Mouse (Mus musculus) cerebellum, postnatal 25 days (tissue): Measurements from ENCODE around the gene Emg1.
"Not testable (repeated sequence)": the region's sequence is repeated elsewhere in the genome, so short reads cannot be mapped to it uniquely, and the experiment has no call there.

ENCODE experiments used
- DNase-seq, 2 experiments: peaks; one replicate each; pipeline ENCODE4 v3.0.0; 2021; ENCODE audit warnings: mixed read lengths in 2 of 2

Gene Emg1

GRCm38 (mm10) chr6:124706061-124706627 lies 5.8 kb downstream of the Emg1 start:
- no peak for DNase-seq

- DNase-seq: no peak
Measured at GRCm38 (mm10) chr6:124704417-124704816, 7.6 kb downstream of the Emg1 start.

DNA sequence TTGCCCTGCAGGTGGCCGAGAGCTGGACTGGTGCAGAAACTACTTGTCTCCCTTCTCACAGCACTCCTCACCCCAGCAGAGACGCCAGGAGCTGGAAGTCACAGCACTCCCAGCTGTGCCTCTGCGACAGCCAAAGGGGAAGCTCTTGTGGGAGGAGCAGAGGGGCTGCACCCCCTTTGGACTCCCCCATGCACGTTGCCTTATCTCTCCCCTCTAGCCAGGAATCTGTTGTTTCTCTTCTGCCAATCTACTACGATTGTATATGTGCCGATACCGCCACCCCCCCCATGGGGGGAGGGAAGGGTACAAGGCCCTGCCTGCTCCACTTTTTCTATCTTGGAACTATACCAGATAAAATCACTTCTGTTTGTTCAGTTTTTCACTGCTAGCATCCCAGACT lies 8.2 kb downstream of the Emg1 start:
- DNase-seq: no peak

DNA sequence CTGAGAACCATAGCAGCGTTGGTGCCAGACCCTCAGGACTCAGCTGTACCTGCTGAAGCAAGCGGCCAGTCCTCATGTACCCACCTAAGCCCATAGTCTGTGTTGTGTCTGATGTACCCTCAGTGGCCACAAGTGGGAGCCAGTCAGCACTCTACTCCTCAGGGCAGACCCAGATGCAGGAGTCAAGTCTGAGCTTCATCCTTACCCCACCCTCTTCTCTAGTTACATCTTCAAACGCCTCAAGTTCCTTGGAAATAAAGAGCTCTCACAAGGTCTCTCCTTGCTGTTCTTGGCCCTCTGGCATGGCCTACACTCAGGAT lies 9.2 kb downstream of the Emg1 start:
- DNase-seq: peak; percentile 76 to 84

GRCm38 (mm10) chr6:124702102-124702783 lies 9.7 kb downstream of the Emg1 start:
- no peak for DNase-seq

- DNase-seq: no peak
Measured at GRCm38 (mm10) chr6:124701338-124701737, 10.6 kb downstream of the Emg1 start.

DNA sequence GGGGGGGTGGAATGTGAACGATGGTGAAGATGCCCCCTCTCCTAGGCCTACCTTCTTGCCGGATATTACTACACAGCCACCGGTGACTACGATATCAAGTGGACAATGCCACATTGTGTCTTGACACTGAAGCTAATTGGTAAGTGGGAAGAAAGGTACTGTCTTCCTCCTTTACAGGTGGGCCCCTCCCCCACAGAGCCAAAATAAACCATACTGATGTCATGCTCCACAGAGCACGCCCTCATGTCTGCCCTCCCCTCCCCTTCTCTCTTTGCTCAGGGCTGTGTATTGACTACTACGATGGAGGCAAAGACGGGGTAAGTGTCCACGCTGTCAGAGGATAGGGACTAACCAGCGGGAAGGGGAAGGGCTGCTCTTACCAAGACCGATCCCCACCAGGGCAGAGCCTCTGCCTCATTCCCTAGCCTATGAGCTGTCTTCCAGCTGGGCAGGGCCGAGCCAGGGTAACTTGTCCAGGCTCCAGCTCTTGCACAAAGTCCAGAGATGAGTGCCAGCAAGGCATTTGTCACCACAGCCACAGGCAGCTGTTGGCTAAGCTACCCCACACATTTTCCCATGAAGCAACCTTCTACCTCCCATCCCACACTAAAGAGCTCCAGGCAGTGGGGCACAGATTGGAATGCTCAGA lies 11.9 kb downstream of the Emg1 start:
- peak; percentile 48 to 61 for DNase-seq

- peak; percentile 43 to 50 for DNase-seq
Measured at GRCm38 (mm10) chr6:124699366-124699765, 12.6 kb downstream of the Emg1 start.

DNA sequence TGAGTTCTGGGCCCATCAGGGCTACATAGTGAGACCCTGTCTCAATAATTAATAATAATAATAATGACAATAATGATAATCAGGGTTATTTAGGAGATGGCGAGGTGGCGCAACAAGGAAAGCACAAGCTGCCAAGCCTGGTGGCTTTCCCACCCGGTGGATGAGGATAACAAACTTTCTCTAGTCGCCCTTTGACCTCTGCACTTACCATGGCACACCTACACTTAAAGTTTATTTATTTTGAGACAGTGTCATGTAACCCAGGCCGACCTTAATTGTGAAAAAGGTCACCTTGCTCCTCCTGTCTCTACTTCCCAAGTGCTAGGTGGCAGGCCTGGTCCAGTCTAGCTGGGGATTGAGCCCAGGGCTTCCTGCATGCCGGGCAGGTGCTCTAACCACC lies 13.2 kb downstream of the Emg1 start:
- no peak for DNase-seq

- no peak for DNase-seq
Measured at GRCm38 (mm10) chr6:124696441-124697150, 15.4 kb downstream of the Emg1 start.

- peak; percentile 78 to 81 for DNase-seq
Measured at GRCm38 (mm10) chr6:124694166-124694955, 17.6 kb downstream of the Emg1 start.

DNA sequence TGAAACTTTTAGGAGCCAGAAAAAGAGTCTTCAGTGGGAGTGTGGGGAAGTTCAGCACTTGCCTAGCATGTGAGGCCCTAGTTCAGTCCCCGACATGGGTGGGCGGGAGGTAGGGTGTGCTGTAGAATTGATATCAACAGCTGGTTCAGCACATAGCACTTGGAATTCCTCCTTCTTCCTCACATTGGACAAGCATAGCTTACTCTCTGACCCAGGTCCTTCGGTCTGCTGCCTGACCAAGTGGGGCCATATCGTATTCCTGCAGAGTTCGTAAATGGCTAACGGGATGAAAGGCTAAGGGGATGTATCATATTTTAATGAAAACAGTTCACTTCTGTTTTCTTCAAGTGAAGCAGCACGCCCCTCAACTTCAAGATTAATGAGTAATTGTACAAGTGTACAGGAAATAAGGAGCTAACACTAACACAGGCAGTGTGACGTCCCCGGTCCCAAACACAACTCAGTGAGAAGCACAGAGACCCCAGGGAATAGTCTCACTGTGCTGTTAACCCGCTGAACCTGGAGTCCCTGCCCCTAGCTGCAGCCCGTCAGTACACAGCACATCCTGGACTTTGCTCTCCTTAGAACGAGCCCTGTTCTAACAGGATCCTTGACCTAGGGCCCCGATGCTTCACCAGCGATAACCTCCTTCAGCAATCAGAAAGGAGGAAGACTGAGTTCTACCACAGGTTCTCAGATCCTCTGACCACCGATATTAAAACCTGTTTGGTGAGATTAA lies 18.6 kb downstream of the Emg1 start:
- no peak for DNase-seq

DNA sequence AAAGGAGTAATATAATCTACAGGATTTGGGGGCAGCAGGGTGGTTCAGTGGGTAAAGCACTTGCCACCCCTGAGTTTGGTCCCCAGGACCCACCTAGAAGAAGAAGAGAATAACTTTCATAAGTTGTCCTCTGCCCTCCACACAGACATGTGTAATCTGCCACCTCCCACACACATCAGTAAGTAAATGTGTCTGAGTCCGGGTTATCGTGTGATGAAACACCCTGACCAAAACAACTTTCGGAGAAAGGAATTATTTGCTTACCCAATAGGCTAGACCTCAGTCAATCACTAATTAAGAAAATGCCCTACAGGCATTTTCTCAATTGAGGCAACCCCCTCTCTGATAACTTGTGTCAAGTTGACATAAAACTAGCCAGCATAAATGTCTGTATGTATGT lies 21.5 kb downstream of the Emg1 start:
- DNase-seq: no peak

DNA sequence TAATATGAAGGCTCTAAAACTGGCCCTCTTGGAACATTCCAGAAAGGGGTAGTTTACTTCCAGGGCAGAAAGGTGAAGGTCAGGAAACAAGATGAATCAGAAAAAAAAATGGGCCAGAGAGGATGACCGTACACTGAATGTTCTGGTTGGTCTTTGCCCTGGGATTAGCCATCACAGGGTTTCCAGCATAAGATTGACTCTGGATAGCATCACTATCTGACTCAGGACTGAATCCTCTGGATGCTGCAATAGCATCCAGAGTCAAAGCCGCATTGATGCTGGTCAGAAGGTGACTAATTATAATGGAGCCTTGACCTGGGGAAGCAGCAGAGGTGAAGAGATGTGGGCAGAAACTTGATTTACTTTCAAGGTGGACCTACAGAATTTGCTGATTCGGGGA lies 23.0 kb downstream of the Emg1 start:
- no peak for DNase-seq

DNA sequence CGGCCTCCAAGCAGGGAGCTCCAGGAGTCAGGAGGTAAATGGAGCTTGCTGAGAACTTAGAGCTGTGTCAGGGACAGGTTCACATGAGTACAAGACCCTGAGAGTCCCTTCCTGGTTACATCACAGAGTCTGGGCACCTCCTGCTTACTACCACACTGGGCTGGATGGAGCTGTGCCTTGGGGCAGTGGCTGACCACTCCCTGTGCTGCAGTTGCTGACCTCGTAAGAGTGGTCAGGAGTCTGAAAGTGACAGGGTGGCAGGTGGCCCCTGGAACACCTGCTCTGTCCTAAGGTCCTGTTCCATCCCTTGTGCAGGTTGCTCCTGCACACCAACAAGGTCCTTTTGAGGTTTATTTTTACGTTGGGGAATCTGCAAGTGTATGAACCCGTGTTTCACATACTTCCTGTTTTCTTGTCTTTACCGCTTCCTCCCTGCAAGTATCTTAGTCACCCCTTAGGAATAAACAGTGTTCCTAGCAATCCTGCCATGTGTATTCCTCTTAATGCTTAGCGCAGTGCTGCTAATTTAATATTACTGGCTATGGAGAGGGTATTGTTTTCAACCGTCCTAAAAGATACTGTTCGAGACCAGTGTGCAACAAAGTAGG lies 23.7 kb downstream of the Emg1 start:
- DNase-seq: no peak

DNA sequence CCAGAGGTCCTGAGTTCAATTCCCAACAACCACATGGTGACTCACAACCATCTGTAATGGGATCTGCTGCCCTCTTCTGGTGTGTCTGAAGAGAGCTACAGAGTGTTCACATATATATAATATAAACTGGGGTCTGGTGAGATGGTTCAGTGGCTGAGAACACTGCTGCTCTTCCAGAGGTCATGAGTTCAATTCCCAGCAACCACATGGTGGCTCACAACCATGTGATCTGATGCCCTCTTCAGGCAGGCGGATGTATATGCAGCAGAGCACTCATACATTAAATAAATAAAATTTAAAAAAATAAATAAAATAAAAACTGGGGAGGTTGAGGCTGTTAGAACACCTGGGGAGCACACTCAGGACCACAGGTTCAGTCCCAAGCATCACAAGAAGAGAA lies 25.3 kb downstream of the Emg1 start:
- not testable (repeated sequence) for DNase-seq

DNA sequence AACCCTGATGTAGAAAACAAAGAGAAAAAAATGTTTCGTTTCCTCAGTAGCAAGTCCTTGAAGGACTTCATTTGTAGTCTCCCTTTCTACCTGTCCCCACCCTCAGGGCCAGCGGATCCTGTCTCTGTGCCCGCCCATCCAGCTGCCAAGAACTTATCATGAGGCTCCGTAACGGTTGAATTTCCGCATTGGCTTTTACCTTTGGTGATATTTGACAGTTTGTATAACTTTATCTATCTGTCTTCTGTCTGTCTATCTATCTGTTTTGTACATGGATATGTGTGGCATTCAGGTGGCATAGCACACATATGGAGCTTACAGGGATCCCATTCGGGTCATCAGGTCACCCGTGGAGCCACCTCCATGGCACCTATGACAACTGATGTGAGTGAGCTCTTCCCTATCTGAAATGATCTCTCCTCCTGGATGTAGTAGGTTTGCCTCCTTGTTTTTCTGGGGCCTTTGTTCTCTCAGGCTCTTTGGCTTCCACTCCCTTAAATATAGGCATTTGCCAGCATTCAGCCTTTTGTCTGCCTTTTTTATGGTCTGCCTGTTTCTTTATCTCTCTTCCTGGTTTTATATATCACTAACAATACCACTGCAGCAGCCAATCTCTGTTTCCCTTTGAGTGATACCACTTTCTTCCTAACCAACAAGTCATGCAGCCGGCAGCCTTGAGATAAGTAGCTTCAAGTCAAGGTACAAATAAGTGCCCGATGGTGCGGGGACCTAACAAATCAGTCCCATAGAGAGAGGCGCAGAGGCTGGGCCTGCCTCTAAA lies 26.2 kb downstream of the Emg1 start:
- no peak for DNase-seq

DNA sequence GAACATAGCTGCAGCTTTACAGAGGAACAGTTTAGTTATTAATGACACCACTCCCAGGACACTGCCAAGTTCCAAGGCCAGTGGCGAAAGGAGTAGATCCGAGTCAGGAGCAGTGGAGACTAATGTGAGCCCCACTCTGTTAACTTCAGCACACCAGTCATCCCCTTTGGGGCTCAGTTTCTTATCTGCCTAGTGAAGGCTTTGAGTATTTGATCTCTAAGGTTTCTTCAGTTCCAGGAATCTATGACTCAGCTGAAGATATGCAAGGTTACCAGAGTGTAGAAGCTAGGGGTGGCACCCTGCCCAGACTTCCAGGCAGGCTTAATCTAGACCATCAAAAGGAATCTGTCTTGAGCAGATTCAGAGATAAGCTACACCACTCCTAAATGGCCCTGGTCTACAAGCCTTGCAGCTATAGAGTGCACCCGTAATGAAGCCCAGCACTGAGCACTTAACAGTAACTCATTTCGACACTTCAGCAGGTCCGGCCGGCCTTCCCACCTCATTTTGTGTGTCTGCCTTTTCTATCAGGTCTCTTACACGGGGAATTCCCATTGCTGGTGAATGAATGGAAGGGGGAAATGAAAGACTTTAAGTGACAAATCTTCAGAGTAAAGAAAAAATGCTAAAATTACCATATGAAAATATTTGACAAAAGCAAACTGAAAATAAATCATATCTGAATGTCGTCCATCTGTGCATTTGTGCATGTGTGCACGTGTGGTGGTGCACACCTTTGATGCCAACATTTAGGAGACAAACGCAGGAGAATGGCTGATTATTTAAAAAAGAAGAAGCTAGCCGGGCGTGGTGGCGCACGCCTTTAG lies 28.2 kb downstream of the Emg1 start:
- peak; percentile 55 to 79 for DNase-seq

GRCm38 (mm10) chr6:124682291-124682690 lies 29.7 kb downstream of the Emg1 start:
- DNase-seq: not testable (repeated sequence)

DNA sequence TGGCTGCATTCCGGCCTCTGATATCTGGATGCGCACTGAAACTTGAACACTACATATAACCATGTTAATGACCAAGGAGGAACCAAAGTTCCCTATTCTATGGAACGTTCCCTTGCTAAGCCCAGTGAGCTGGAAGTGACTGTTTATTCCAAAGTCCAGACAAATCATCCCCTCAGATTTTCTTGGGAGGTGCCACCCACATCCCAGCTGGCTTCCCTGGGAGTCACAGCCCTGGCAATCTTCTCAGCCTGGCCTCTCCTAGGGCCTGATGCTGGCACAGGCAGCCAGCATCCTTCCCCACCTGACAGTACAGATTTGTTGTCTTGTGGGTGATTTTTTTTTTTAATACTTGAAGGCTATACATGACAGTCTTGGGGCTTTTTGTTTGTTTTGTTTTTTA lies 32.5 kb downstream of the Emg1 start:
- no peak for DNase-seq
